ENCODE assay signal across 8 mouse cellular contexts in the genomic region with DNA sequence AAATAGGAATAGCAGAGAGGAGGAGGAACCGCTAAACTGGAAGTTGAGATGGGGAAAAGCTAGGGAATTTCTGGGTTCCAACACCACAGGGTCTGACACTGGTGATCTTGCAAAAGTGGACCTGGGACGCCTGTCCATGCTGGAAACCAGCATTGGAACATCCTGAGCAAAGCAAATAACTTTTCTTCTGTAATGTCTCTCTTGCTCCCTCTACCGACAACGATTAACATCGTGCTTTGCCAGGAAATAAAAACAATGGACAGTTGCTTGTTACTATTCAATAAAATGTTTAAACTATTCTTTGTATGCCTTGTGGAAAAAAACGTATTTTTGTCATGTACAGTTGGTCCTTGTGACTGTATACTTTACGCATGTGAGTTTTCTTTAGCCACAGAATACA.
DNase-seq lines count a peak whose midpoint lies in the region; ATAC-seq lines count a peak whose summit lies in the region.

No protein-coding gene starts in this region.

- H3K4me3 ChIP-seq in heart, embryonic 10.5 days = no peak overlapping the region
- H3K4me3 ChIP-seq in intestine, embryonic 15.5 days (replicated peaks) = no peak overlapping the region

- ATAC-seq in intestine, embryonic 15.5 days = no peak

- no peak overlapping the region for H3K9ac ChIP-seq in intestine, embryonic 15.5 days

- H3K27me3 ChIP-seq in heart, embryonic 10.5 days (ENCODE audit: insufficient read depth, poor library complexity, severe bottlenecking) = no peaks in the 10 kb centered on the region
- H3K27me3 ChIP-seq in intestine, embryonic 15.5 days (replicated peaks) = no peaks in the 10 kb centered on the region

- H3K27ac ChIP-seq in heart, embryonic 10.5 days = no peak overlapping the region
- no peak overlapping the region for H3K27ac ChIP-seq in intestine, embryonic 15.5 days

- no peaks in the 10 kb centered on the region for H3K36me3 ChIP-seq in heart, embryonic 10.5 days
- H3K36me3 ChIP-seq in intestine, embryonic 15.5 days = no peaks in the 10 kb centered on the region

- WGBS in heart, embryonic 10.5 days = 35% methylated on average over 7 of the region's 7 CpGs
- WGBS in intestine, embryonic 15.5 days = 35% methylated on average over 7 of the region's 7 CpGs

- peak; percentile 13 for DNase-seq in heart, postnatal 4 days
- DNase-seq in heart, embryonic 10.5 days (ENCODE audit: low spot score) = no peak
- peak; percentile 4 for DNase-seq in right cerebral cortex, adult 18-20 months
- no peak for DNase-seq in right cerebral cortex, postnatal 25 days
- peak; percentile 66 for DNase-seq in embryo, embryonic 10.5 days (ENCODE audit: low spot score)
- peak; percentile 3 for DNase-seq in retina, postnatal 7 days (ENCODE audit: low read depth, low spot score)
- DNase-seq in lung, postnatal 25 days (ENCODE audit: low spot score) = no peak

- H3K4me1 ChIP-seq in heart, embryonic 10.5 days = no peaks in the 10 kb centered on the region
- no peaks in the 10 kb centered on the region for H3K4me1 ChIP-seq in intestine, embryonic 15.5 days (replicated peaks)

- H3K4me2 ChIP-seq in intestine, embryonic 15.5 days (replicated peaks) = no peak overlapping the region

- H3K9me3 ChIP-seq in heart, embryonic 10.5 days = no peaks in the 10 kb centered on the region
- H3K9me3 ChIP-seq in intestine, embryonic 15.5 days = no peaks in the 10 kb centered on the region

Comparison
In these comparisons a context has a peak if more than half of its experiments do, and no peak if none do; other contexts are left out.
1. DNase-seq: peak in heart, postnatal 4 days (single experiment), right cerebral cortex, adult 18-20 months (single experiment), embryo, embryonic 10.5 days (single experiment) and retina, postnatal 7 days (single experiment); none in heart, embryonic 10.5 days (single experiment), right cerebral cortex, postnatal 25 days (single experiment) and lung, postnatal 25 days (single experiment).